Mouse (Mus musculus) c-Kit-positive CD71-positive TER-119-positive erythroid progenitor cells, embryonic 14.5 days (primary cell): ENCODE measurements around the gene Larp4b.

Experiments used
- DNase-seq: peaks from one replicate; pipeline ENCODE4 v3.0.0-alpha.2; 2013; ENCODE audit warnings: low spot score

The Larp4b gene

GRCm38 (mm10) chr13:9125193-9125592 lies 31.5 kb downstream of the Larp4b start:
- no peak for DNase-seq

GRCm38 (mm10) chr13:9127715-9128114 lies 34.0 kb downstream of the Larp4b start:
- DNase-seq, result no peak

GRCm38 (mm10) chr13:9128707-9129314 lies 35.1 kb downstream of the Larp4b start:
- no peak for DNase-seq

GRCm38 (mm10) chr13:9134421-9134820 lies 40.7 kb downstream of the Larp4b start:
- no peak for DNase-seq

GRCm38 (mm10) chr13:9136088-9136487 lies 42.4 kb downstream of the Larp4b start:
- DNase-seq, result no peak

- DNase-seq, result no peak
Measured at GRCm38 (mm10) chr13:9136733-9137132, 43.1 kb downstream of the Larp4b start.

- DNase-seq, result no peak
Measured at GRCm38 (mm10) chr13:9139466-9139991, 45.8 kb downstream of the Larp4b start.

GRCm38 (mm10) chr13:9140204-9140603 lies 46.5 kb downstream of the Larp4b start:
- no peak for DNase-seq

GRCm38 (mm10) chr13:9142371-9142770 lies 48.7 kb downstream of the Larp4b start:
- DNase-seq, result no peak

- DNase-seq, result no peak
Measured at GRCm38 (mm10) chr13:9148830-9149229, 55.1 kb downstream of the Larp4b start.

- DNase-seq, result no peak
Measured at GRCm38 (mm10) chr13:9149473-9150217, 56.0 kb downstream of the Larp4b start.

GRCm38 (mm10) chr13:9151100-9151499 lies 57.4 kb downstream of the Larp4b start:
- no peak for DNase-seq

- no peak for DNase-seq
Measured at GRCm38 (mm10) chr13:9151619-9152018, 57.9 kb downstream of the Larp4b start.

- no peak for DNase-seq
Measured at GRCm38 (mm10) chr13:9152267-9152666, 58.6 kb downstream of the Larp4b start.

GRCm38 (mm10) chr13:9153803-9154202 lies 60.1 kb downstream of the Larp4b start:
- DNase-seq, result no peak

GRCm38 (mm10) chr13:9159282-9159681 lies 65.6 kb downstream of the Larp4b start:
- DNase-seq, result no peak

GRCm38 (mm10) chr13:9162888-9163287 lies 69.2 kb downstream of the Larp4b start:
- no peak for DNase-seq

GRCm38 (mm10) chr13:9167842-9168241 lies 74.2 kb downstream of the Larp4b start:
- DNase-seq, result no peak

- DNase-seq, result no peak
Measured at GRCm38 (mm10) chr13:9169616-9170015, 75.9 kb downstream of the Larp4b start.

GRCm38 (mm10) chr13:9170726-9171125 lies 77.0 kb downstream of the Larp4b start:
- DNase-seq, result no peak

GRCm38 (mm10) chr13:9173414-9173813 lies 79.7 kb downstream of the Larp4b start:
- no peak for DNase-seq

- DNase-seq, result no peak
Measured at GRCm38 (mm10) chr13:9175171-9175570, 81.5 kb downstream of the Larp4b start.

- no peak for DNase-seq
Measured at GRCm38 (mm10) chr13:9178270-9178669, 84.6 kb downstream of the Larp4b start.

- DNase-seq, result no peak
Measured at GRCm38 (mm10) chr13:9178718-9179117, 85.0 kb downstream of the Larp4b start.
